Mouse (Mus musculus): ENCODE measurements around the gene Exoc3l. TPM values are rescaled to one million over a fixed set of nuclear protein-coding genes. Genes with fewer than 3 reads are reported as not detected.
A peak's percentile ranks its signal among the peaks of the same experiment; 100 is the strongest.

Exoc3l gene
- polyA plus RNA-seq, 1 experiment from 2014 or later: 14.2 TPM

DNA sequence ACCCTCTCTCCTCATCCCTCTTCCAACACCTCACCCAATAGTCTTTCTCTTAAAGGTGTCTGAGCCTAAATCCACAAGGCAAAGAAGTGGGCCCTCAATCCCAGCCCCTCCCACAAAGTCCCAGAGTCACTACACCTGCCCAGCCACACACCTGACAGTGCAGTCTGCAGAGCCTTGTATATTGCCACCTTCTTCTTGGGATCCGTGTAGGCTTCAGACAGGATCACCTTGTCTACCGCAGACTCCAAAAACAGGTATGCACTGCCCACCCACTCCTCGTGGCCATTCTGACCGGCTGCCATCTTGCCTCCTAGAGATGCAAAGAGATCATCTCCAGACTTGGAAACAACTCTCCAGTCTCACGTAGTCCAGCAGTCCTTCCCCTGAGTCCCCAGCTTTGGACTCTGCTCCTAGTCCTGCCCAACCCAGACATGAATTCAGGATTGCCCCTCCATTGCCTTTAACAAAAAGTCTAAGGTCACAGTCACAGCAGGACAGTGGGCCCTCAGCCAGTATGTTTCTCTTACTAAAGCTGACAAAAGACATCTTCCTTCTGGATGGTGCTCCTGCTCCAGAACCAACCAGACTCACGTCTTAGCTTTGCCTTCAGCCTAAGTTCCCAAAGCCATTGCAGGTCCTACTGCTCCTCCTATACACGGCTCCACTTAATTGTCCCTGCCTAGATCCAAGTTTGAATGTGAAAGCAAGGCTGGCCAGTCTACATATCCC, 35.4 kb downstream of the Exoc3l start:
- Histone ChIP-seq H3K4me2 (no peak overlapping the region), H3K4me3 (no peak overlapping the region), H3K27ac (replicated peaks) (no peak overlapping the region), H3K9ac (no peak overlapping the region), H3K36me3 (no peaks in the 10 kb centered on the region), H3K9me3 (no peaks in the 10 kb centered on the region), H3K27me3 (peaks cover 86% of the 10 kb centered on the region), H3K4me1 (replicated peaks) (peaks cover 30% of the 10 kb centered on the region)
- 66% methylated on average over 7 of the region's 7 CpGs for WGBS
- ATAC-seq (ENCODE audit: low FRiP score, low read depth): no peak

DNA sequence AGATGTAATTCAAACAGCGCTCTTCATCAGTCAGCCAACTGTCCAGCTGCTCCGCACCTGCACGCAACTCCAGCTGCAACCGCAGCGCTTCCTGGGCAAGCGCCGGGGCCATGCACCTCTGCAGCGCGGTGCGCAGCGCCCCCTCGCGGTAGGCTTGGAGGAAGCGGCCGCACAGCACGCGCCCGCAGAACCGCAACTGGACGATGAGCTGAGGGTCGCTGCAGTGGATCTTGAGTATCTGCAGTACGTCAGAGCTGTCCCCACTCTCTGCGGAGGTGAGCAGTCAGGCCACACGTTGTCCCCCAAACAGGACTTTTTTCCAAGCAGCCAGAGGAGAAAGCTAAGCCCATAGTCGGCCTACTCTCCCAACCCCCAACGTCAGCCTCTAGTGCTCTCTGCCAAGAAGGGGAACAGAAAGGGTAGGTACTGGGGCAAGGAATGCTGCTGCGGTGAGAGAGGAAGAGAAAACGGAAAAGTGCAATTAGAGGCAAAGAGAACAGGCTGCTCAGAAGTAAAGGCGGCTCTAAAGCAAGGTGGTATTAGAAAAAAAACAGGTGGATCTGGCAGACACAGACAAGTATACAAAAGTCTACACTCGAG, 36.1 kb downstream of the Exoc3l start:
- peak; percentile 59 for ATAC-seq (ENCODE audit: low FRiP score, low read depth)
- peak overlapping the region; percentile 84 for H3K4me2 ChIP-seq
- H3K9ac ChIP-seq: peak overlapping the region; percentile 27; the same call in 1 of the 2 replicates
- H3K9me3 ChIP-seq: no peaks in the 10 kb centered on the region
- H3K36me3 ChIP-seq: no peaks in the 10 kb centered on the region
- H3K4me3 ChIP-seq: peak overlapping the region; percentile 38
- peaks cover 86% of the 10 kb centered on the region for H3K27me3 ChIP-seq
- H3K4me1 ChIP-seq (replicated peaks): peaks cover 32% of the 10 kb centered on the region
- WGBS: 4% methylated on average over 30 of the region's 30 CpGs
- no peak overlapping the region for H3K27ac ChIP-seq (replicated peaks)

DNA sequence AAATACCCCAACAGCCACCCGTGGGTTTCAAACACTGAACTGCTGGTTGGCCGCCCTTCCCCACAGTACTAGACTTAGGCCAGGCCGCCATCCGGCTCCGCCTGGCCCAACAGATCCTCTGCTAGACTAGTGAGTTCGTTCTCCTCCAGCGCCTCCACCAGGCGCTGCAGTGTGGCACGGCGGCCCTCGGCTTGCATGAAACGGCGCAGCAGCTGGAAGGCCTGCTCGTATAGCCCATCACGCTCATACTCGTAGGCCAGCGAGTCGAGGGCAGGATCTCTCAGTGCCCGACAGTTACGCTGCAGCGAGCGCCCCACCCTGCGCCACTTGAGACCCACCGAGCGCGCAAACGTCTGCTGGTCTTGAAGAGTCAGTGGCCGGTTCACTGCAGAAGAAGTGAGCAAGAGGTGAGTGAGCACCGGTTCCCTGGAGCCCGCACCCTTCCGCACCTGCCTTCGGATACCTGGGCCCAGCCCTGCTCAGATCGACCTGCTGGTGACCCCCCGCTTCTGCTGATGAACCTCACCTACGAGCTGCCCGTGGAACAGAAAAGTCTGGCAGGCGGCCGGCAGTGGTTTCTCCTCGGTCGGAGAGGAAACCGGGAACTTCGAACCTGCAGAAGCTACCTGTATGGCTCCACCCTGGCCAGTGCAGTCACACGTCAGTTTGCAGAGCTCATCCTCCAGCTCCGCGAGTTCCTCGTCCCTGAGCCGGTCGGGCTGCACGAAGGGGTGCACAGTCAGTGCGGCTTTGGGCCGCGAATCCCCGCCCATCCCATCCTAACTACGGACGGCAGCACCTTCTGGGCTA, 36.8 kb downstream of the Exoc3l start:
- peak overlapping the region; percentile 38 for H3K4me3 ChIP-seq
- H3K36me3 ChIP-seq: no peaks in the 10 kb centered on the region
- under 1% methylated on average over 55 of the region's 55 CpGs for WGBS
- H3K27ac ChIP-seq (replicated peaks): no peak overlapping the region
- peaks cover 82% of the 10 kb centered on the region for H3K27me3 ChIP-seq
- ATAC-seq (ENCODE audit: low FRiP score, low read depth): peak; percentile 43; the same call in 1 of the 2 replicates
- peaks cover 31% of the 10 kb centered on the region for H3K4me1 ChIP-seq (replicated peaks)
- H3K4me2 ChIP-seq: peak overlapping the region; percentile 84
- H3K9ac ChIP-seq: peak overlapping the region; percentile 27; the same call in 1 of the 2 replicates
- H3K9me3 ChIP-seq: no peaks in the 10 kb centered on the region

DNA sequence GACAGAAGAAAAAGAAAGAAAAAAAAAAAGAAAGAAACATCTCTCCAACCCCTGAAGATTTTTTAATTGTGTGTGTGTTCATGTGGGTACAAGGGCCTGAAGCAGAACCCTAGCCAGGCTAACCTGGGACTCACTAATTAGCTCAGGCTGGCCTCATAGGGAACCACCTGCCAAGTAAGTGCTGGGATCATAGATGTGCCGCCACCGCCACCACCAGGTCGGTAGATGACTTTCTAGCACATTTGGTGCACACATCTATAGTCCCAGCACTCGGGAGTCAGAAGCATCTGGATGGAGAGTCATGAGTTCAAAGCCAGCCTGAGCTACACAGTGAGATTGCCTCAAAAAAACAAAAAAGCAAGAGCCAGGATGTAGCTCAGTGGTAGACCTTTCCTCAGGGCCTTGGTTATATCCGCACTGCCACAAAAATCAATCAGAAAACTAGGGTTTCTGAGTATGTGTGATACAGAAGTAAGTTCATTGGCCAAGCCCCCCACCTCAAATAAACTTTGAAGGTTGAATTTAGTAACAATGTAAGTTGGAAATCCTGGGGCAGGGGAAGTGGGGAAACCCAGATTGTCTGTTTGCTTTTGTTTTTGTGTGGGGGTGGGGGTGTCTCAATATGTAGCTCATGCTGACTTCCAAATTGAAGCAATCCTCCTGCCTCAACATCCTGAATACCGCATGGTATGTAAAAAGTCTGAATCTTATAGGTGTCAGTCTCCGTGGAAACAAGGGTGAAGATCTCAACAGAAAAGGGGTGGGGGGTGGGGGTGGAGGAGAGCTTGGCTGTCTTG, 38.4 kb downstream of the Exoc3l start:
- Histone ChIP-seq H3K4me3 (no peak overlapping the region), H3K9ac (no peak overlapping the region), H3K4me2 (no peak overlapping the region), H3K27me3 (peaks cover 69% of the 10 kb centered on the region), H3K27ac (replicated peaks) (no peak overlapping the region), H3K36me3 (no peaks in the 10 kb centered on the region), H3K4me1 (replicated peaks) (peaks cover 36% of the 10 kb centered on the region), H3K9me3 (no peaks in the 10 kb centered on the region)
- no peak for ATAC-seq (ENCODE audit: low FRiP score, low read depth)
- WGBS: 74% methylated on average over 7 of the region's 7 CpGs

DNA sequence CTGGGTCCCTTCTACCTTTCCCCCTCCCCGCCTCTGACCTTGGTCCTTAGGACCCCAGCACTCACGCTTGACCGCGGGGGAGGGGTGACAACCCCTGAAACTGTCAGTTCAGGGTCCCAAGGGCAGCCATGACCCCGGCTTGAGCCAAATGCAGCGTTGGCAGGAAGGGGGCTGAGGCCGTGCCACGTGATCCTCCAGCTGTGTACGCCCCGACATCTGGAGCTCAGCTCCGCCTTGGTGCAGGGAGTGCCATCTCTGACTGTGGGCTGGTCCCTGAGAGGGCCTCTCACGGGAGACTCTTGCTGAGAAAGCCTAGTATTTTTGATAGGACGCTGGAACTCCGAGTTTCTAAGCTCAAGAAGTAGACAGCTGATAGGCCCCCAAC, 40.9 kb downstream of the Exoc3l start, which contains the start of gene B3gnt9:
TSS of gene B3gnt9 (minus strand) at position 188 of the 385 bp plus-strand sequence.
- H3K4me2 ChIP-seq: peak within 1 kb of the TSS; percentile 98
- peak within 1 kb of the TSS; percentile 63 for H3K27ac ChIP-seq (replicated peaks)
- WGBS: 6% methylated on average over 14 of the region's 14 CpGs
- H3K9ac ChIP-seq: peak within 1 kb of the TSS; percentile 60
- H3K4me1 ChIP-seq (replicated peaks): peaks cover 33% of the 10 kb centered on the region
- H3K9me3 ChIP-seq: no peaks in the 10 kb centered on the region
- peak; percentile 31; the same call in 1 of the 2 replicates for ATAC-seq (ENCODE audit: low FRiP score, low read depth)
- H3K4me3 ChIP-seq: peak within 1 kb of the TSS; percentile 54
- H3K36me3 ChIP-seq: peaks cover 13% of the 10 kb centered on the region
- H3K27me3 ChIP-seq: peaks cover 47% of the 10 kb centered on the region

DNA sequence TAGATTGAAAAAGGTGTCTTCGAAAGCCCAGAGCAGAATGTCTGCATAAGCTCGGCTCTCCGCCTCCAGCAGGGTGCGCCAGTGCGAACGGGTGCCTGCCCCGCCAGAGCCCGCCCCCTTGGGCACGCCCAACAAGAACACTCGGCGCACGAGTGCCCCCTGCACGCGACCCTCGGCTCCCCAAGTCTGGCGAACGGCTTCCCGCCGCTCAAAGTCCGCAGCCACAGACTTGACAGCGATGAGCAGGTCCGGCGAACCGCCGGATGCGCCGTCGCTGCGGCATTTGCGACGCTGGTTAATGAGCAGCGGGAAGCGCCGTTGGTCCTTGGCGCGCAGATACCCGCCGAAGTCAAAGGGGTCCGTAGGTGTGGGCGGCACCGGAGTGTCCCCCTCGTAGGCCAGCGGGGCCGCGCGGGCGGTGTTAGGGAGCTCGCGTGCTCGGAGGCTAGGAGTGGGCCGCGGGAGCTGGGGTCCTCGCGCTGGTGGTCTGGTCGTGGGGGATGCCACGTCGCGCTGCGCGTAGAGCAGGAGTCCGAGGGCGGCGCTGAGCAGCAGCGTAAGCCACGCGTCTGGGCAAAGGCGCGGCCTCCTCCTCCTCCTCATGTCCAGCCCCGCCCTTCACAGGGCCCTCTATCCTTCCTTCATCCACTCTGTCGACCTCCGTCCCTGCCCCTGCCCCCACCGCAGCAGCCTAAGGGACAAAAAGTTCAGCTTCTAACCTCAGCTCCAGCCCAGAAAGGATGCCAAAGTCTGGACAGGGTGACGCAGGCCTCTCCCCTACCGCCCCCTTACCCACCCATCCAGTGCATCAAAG, 41.5 kb downstream of the Exoc3l start:
- Histone ChIP-seq H3K27ac (replicated peaks) (peak overlapping the region; percentile 63), H3K4me3 (peak overlapping the region; percentile 54), H3K4me1 (replicated peaks) (peaks cover 27% of the 10 kb centered on the region), H3K36me3 (peaks cover 19% of the 10 kb centered on the region), H3K9me3 (no peaks in the 10 kb centered on the region), H3K4me2 (peak overlapping the region; percentile 98), H3K9ac (peak overlapping the region; percentile 60), H3K27me3 (peaks cover 41% of the 10 kb centered on the region)
- whole genome bisulfite sequencing: under 1% methylated on average over 68 of the region's 74 CpGs
- ATAC-seq (ENCODE audit: low FRiP score, low read depth): peak; percentile 75

DNA sequence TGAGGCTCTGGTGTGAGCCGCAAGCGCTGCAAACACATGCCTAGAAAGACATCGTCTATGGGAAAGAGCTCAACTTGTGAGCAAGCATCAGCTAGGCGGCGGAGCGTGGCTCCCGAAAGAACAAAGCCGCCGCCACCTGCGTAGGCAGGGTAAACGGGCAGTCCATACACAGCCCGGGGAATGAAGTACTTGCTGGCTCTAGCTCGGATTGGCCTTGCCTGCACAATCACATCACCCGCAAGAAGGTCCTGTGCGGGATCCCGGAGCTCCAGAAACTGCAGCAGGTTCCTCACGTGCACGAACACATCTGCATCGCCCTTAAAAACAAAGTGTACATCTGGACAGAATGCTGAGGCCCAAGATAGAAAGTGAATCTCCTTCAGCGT, 42.1 kb downstream of the Exoc3l start:
- peak overlapping the region; percentile 8; the same call in 1 of the 2 replicates for H3K9ac ChIP-seq
- H3K4me3 ChIP-seq: peak overlapping the region; percentile 54
- peaks cover 35% of the 10 kb centered on the region for H3K27me3 ChIP-seq
- peaks cover 24% of the 10 kb centered on the region for H3K36me3 ChIP-seq
- H3K4me2 ChIP-seq: peak overlapping the region; percentile 98
- H3K4me1 ChIP-seq (replicated peaks): peaks cover 21% of the 10 kb centered on the region
- peak; percentile 13; the same call in 1 of the 2 replicates for ATAC-seq (ENCODE audit: low FRiP score, low read depth)
- H3K27ac ChIP-seq (replicated peaks): peak overlapping the region; percentile 63; the same call in 1 of the 2 replicates
- H3K9me3 ChIP-seq: no peaks in the 10 kb centered on the region
- 27% methylated on average over 20 of the region's 20 CpGs for WGBS

DNA sequence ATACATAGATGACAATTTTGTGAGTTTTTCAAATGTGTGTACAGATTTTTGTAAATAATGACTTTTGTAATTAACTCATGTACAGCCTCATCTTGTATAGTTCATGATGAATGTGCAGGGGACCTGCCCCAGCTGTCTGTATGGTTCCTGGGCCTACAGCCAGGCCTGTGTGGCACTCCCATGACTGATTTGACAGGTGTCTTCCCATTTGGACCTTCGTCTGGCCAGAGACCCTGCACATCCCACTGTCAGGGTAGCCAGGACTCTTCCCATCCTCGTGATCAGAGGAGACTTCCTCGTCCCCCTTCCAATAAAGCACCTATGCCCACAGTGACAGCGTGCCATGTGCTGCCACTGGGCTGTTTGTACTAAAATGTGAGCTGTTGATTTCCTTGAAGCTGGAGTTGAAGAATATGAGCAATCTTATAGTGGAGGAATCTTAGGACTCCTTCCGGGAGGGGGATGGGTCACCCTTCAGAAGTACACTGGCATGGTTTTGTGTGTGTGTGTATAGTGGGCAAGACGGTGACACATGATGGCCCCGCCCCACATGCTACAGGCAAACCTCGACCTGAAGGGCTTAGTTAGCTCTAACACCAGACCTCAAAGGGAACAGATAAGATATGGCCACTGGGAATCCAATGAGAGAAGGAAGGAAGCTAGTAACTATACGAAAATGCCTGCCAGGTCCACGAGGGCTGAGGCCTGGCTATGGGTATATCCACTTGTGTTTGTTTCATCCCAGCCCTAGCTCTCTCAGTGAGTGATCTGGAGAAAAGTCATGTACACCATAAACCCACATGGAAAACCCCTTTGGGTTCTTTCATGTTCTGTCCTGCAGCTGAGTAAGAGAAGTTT, 43.0 kb downstream of the Exoc3l start:
- 0 out of 2 replicates have a peak overlapping the region, but pooled peaks have one; percentile 8 for H3K9ac ChIP-seq
- H3K36me3 ChIP-seq: peaks cover 27% of the 10 kb centered on the region
- no peaks in the 10 kb centered on the region for H3K9me3 ChIP-seq
- WGBS: 91% methylated on average over 10 of the region's 10 CpGs
- peaks cover 19% of the 10 kb centered on the region for H3K4me1 ChIP-seq (replicated peaks)
- H3K4me2 ChIP-seq: no peak overlapping the region
- H3K27me3 ChIP-seq: peaks cover 27% of the 10 kb centered on the region
- H3K27ac ChIP-seq (replicated peaks): no peak overlapping the region
- no peak for ATAC-seq (ENCODE audit: low FRiP score, low read depth)
- H3K4me3 ChIP-seq: no peak overlapping the region

DNA sequence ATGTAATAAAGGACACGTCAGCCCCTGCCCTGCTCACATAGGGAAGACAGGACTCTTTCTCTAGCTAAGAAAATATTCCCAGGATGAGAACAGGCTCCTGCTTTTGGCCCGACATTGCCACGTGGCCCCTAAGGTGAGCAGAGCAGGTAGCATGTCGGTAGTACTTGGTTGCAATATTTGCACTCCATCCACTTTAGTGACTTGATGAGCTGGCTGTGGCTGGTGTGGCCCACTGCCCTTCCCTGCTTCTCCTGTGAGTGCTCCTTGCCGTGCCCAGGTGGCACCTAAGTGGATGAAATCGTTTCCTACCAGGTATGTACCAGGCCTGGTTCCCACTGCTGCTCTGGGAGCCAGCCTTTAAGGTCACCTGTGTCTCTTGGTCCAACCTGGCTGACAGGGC, 43.9 kb downstream of the Exoc3l start:
- H3K4me2 ChIP-seq: no peak overlapping the region
- no peaks in the 10 kb centered on the region for H3K9me3 ChIP-seq
- H3K36me3 ChIP-seq: peaks cover 33% of the 10 kb centered on the region
- no peak overlapping the region for H3K4me3 ChIP-seq
- peaks cover 19% of the 10 kb centered on the region for H3K27me3 ChIP-seq
- 90% methylated on average over 6 of the region's 6 CpGs for WGBS
- no peak for ATAC-seq (ENCODE audit: low FRiP score, low read depth)
- no peak overlapping the region for H3K27ac ChIP-seq (replicated peaks)
- peaks cover 19% of the 10 kb centered on the region for H3K4me1 ChIP-seq (replicated peaks)
- H3K9ac ChIP-seq: no peak overlapping the region

DNA sequence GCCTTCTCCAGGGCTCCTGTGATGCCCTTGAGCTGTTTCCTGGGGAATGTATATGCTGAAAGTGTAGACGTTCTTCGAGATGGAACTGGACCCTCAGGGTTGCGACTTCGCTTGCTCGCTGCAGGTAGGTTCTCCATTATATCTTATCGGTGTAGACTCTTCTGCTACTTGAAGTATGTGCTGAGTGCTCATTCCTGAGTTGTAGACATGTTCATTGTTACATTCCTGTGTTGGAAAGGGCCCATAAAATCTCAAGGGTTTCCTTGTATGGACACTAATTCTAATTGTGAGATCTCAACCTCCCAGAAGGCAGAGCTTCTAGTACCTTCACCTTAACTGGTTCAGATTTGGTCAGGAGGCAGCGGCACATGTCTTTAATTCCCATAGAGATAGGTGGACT, 54.9 kb downstream of the Exoc3l start:
- Histone ChIP-seq H3K27ac (replicated peaks) (no peak overlapping the region), H3K9me3 (no peaks in the 10 kb centered on the region), H3K4me3 (no peak overlapping the region), H3K4me2 (no peak overlapping the region), H3K36me3 (peaks cover 38% of the 10 kb centered on the region), H3K9ac (no peak overlapping the region), H3K4me1 (replicated peaks) (no peaks in the 10 kb centered on the region), H3K27me3 (no peaks in the 10 kb centered on the region)
- WGBS: 96% methylated on average over 7 of the region's 7 CpGs
- ATAC-seq (ENCODE audit: low FRiP score, low read depth): no peak

Measured in hindbrain, embryonic 15.5 days (tissue).